Mouse (Mus musculus) limb, embryonic 12.5 days (tissue): ENCODE results near the gene Trim2. TPM values are rescaled to one million over a fixed set of nuclear protein-coding genes. Genes with fewer than 3 reads are reported as not detected.
A peak's percentile ranks its signal among the peaks of the same experiment; 100 is the strongest.

Source experiments
- ATAC-seq: fragments of 200-750 bp; cut with Nextera tagmentation; 2 replicates; pipeline ENCODE4 v1.8.0; 2017; ENCODE audit warnings: low read depth, moderate TSS enrichment; ENCODE audit not compliant: insufficient number of reproducible peaks, insufficient read depth, low FRiP score, low TSS enrichment
- H3K27ac ChIP-seq: fragments of 300-500 bp; sonication (generic); 2 replicates; pipeline ENCODE4 v1.5.1; 2016; ENCODE audit warnings: mild to moderate bottlenecking, moderate library complexity
- H3K27me3 ChIP-seq: fragments of 300-500 bp; sonication (generic); 2 replicates; pipeline ENCODE4 v1.6.1; 2016; ENCODE audit warnings: mild to moderate bottlenecking, moderate library complexity
- H3K36me3 ChIP-seq: fragments of 300-500 bp; sonication (generic); 2 replicates; pipeline ENCODE4 v1.6.1; 2016; ENCODE audit warnings: mild to moderate bottlenecking, moderate library complexity
- H3K4me1 ChIP-seq: fragments of 300-500 bp; sonication (generic); replicated peaks from 2 replicates; pipeline ENCODE4 v1.6.1; 2016
- H3K4me2 ChIP-seq: fragments of 300-500 bp; sonication (generic); 2 replicates; pipeline ENCODE4 v1.6.1; 2016; ENCODE audit warnings: mild to moderate bottlenecking, moderate library complexity
- H3K4me3 ChIP-seq: fragments of 300-500 bp; sonication (generic); replicated peaks from 2 replicates; pipeline ENCODE4 v1.5.1; 2016; ENCODE audit warnings: mild to moderate bottlenecking
- H3K9ac ChIP-seq: fragments of 300-500 bp; sonication (generic); replicated peaks from 2 replicates; pipeline ENCODE4 v1.6.1; 2016; ENCODE audit warnings: mild to moderate bottlenecking, moderate library complexity
- H3K9me3 ChIP-seq: fragments of 300-500 bp; sonication (generic); 2 replicates; pipeline ENCODE4 v1.6.1; 2016; ENCODE audit warnings: mild to moderate bottlenecking, moderate library complexity
- WGBS: fragments of 180-500 bp; shearing (Covaris S2); methylation state at CpG from one replicate; pipeline ENCODE4 v1.1.7; 2016; 5-methylcytosine and 5-hydroxymethylcytosine counted together
- polyA plus RNA-seq: library from polyadenylated mRNA; unstranded; fragments of >200 nt; fragmentation: Nextera tagmentation; extraction: Ambion mirVana; gene quantifications from 2 replicates; pipeline ENCODE4 v1.2.1, GENCODE M21; 2016

Trim2 gene
- polyA plus RNA-seq, 1 experiment from 2014 or later = 18.5 TPM

GRCm38 (mm10) chr3:84206106-84206505 lies 100.6 kb downstream of the Trim2 start:
- H3K27me3 ChIP-seq = no peaks in the 10 kb centered on the region
- H3K27ac ChIP-seq = no peak overlapping the region
- peaks cover 13% of the 10 kb centered on the region; the same call in 1 of the 2 replicates for H3K36me3 ChIP-seq
- H3K4me2 ChIP-seq = no peak overlapping the region
- H3K9me3 ChIP-seq = no peaks in the 10 kb centered on the region
- H3K4me3 ChIP-seq = no peak overlapping the region
- no peak for ATAC-seq
- H3K9ac ChIP-seq = no peak overlapping the region
- WGBS = 80% methylated on average over 3 of the region's 3 CpGs
- no peaks in the 10 kb centered on the region for H3K4me1 ChIP-seq

DNA sequence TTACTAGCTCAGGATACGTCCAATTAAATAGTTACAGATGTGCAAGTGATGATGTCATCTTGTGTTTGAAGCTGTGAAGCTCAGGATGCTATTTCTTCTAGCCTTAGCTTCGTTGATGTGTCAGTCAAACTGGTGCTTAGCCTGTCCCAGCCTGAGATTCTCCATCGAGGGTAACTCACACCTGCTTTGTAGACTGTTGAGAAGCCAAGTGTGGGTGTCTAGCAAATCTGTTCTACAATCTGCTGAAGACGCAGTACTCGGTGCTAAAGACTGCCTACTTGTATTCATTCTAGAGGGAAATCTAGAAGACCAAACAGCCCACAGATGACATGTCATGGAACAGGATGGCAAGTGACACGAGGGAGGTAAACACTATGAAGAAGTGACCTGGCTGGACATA lies 101.0 kb downstream of the Trim2 start:
- no peak overlapping the region for H3K4me2 ChIP-seq
- H3K36me3 ChIP-seq = peaks cover 13% of the 10 kb centered on the region; the same call in 1 of the 2 replicates
- 83% methylated on average over 6 of the region's 6 CpGs for WGBS
- H3K9ac ChIP-seq = no peak overlapping the region
- no peak overlapping the region for H3K27ac ChIP-seq
- no peaks in the 10 kb centered on the region for H3K27me3 ChIP-seq
- no peak for ATAC-seq
- H3K4me3 ChIP-seq = no peak overlapping the region
- H3K4me1 ChIP-seq = peaks cover under 1% of the 10 kb centered on the region; the same call in 1 of the 2 replicates
- no peaks in the 10 kb centered on the region for H3K9me3 ChIP-seq

- no peak overlapping the region for H3K27ac ChIP-seq
- H3K4me3 ChIP-seq = no peak overlapping the region
- H3K4me1 ChIP-seq = peaks cover 3% of the 10 kb centered on the region; the same call in 1 of the 2 replicates
- H3K36me3 ChIP-seq = peaks cover 13% of the 10 kb centered on the region; the same call in 1 of the 2 replicates
- no peak overlapping the region for H3K9ac ChIP-seq
- no peak for ATAC-seq
- WGBS = 72% methylated on average over 5 of the region's 5 CpGs
- no peaks in the 10 kb centered on the region for H3K27me3 ChIP-seq
- H3K9me3 ChIP-seq = no peaks in the 10 kb centered on the region
- H3K4me2 ChIP-seq = no peak overlapping the region
Measured at GRCm38 (mm10) chr3:84204640-84205039, 102.0 kb downstream of the Trim2 start.

- Histone ChIP-seq H3K4me3 (no peak overlapping the region), H3K4me1 (peaks cover 3% of the 10 kb centered on the region; the same call in 1 of the 2 replicates), H3K27me3 (no peaks in the 10 kb centered on the region), H3K36me3 (no peaks in the 10 kb centered on the region), H3K4me2 (no peak overlapping the region), H3K9ac (no peak overlapping the region), H3K9me3 (no peaks in the 10 kb centered on the region), H3K27ac (no peak overlapping the region)
- no peak for ATAC-seq
- 71% methylated on average over 13 of the region's 13 CpGs for WGBS
Measured at GRCm38 (mm10) chr3:84200559-84201420, 105.9 kb downstream of the Trim2 start.

GRCm38 (mm10) chr3:84199516-84199915 lies 107.2 kb downstream of the Trim2 start:
- H3K36me3 ChIP-seq = no peaks in the 10 kb centered on the region
- H3K4me2 ChIP-seq = no peak overlapping the region
- H3K27ac ChIP-seq = no peak overlapping the region
- peaks cover 3% of the 10 kb centered on the region; the same call in 1 of the 2 replicates for H3K4me1 ChIP-seq
- H3K27me3 ChIP-seq = no peaks in the 10 kb centered on the region
- H3K9ac ChIP-seq = no peak overlapping the region
- 94% methylated on average over 9 of the region's 9 CpGs for WGBS
- ATAC-seq = no peak
- no peaks in the 10 kb centered on the region for H3K9me3 ChIP-seq
- H3K4me3 ChIP-seq = no peak overlapping the region

- H3K4me3 ChIP-seq = no peak overlapping the region
- no peaks in the 10 kb centered on the region for H3K9me3 ChIP-seq
- no peak overlapping the region for H3K9ac ChIP-seq
- peaks cover 3% of the 10 kb centered on the region; the same call in 1 of the 2 replicates for H3K4me1 ChIP-seq
- no peak overlapping the region for H3K4me2 ChIP-seq
- no peaks in the 10 kb centered on the region for H3K36me3 ChIP-seq
- no peaks in the 10 kb centered on the region for H3K27me3 ChIP-seq
- H3K27ac ChIP-seq = no peak overlapping the region
- no peak for ATAC-seq
- WGBS = 96% methylated on average over 3 of the region's 3 CpGs
Measured at GRCm38 (mm10) chr3:84198229-84198628, 108.4 kb downstream of the Trim2 start.

DNA sequence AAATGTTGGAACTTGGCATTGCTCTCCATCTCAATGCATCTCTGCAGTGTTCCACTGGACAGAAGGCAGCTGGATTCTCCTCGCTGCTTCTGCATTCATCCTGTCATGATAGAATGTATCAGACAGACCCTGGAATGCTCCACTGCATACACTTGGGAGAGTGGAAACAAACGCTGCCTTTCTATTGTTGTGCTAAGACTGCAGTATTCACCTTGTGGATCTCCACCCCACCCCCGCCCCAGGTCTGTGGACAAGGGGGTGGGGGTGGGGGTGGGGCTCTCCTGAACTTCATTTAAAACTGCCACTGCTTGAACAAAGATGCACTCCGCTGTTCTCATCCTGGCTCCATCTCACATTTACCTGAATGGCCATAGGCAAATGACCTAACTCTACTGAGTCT lies 112.8 kb downstream of the Trim2 start:
- Histone ChIP-seq H3K4me1 (peaks cover 15% of the 10 kb centered on the region; the same call in 1 of the 2 replicates), H3K9me3 (no peaks in the 10 kb centered on the region), H3K36me3 (peaks cover 4% of the 10 kb centered on the region; the same call in 1 of the 2 replicates), H3K9ac (no peak overlapping the region), H3K27ac (no peak overlapping the region), H3K4me3 (no peak overlapping the region), H3K27me3 (peaks cover 32% of the 10 kb centered on the region), H3K4me2 (no peak overlapping the region)
- ATAC-seq = no peak
- WGBS = 73% methylated on average over 4 of the region's 4 CpGs

DNA sequence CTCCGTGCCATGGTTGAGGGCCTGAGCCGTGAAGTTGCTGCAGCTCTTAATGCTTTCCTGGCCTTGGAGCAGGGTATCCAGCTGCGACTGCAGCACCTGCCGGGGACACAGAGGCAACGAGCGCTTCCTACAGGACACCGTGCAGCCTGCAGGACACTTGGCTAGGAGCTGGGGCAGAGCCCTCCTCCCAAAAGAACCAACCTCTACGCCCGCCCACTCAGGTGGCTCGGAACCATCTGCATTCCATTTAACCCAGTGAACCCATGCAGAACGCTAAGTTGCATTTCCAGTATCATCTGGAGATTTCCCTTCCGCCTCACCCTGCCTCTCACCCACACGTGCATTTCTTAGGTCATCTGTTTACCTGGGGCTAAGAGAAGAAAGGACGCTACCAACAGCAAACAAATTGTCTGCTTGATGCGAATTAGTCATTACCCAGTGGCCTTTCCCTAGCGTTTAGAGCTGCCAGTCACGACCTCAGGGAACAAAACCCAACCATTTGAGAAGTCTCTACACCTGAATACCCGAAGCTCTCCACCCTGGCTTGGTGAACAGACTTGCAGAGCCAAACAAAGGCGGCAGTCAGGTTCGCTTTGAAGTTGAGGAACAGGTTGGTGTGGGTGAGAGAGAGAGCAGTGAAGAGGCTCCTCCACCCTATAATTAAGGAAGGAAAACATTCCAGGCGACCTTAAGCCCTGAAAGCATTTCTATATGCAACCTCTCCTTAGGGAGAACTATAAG lies 115.4 kb downstream of the Trim2 start:
- peak overlapping the region; percentile 60 for H3K4me2 ChIP-seq
- no peak overlapping the region for H3K9ac ChIP-seq
- 34% methylated on average over 21 of the region's 21 CpGs for WGBS
- H3K9me3 ChIP-seq = no peaks in the 10 kb centered on the region
- peak overlapping the region; percentile 39 for H3K4me3 ChIP-seq
- H3K36me3 ChIP-seq = peaks cover 4% of the 10 kb centered on the region; the same call in 1 of the 2 replicates
- H3K27ac ChIP-seq = no peak overlapping the region
- peaks cover 32% of the 10 kb centered on the region for H3K27me3 ChIP-seq
- peaks cover 15% of the 10 kb centered on the region; the same call in 1 of the 2 replicates for H3K4me1 ChIP-seq
- ATAC-seq = no peak

GRCm38 (mm10) chr3:84190513-84191061 lies 116.1 kb downstream of the Trim2 start:
- H3K9me3 ChIP-seq = no peaks in the 10 kb centered on the region
- H3K27me3 ChIP-seq = peaks cover 32% of the 10 kb centered on the region
- peak overlapping the region; percentile 39 for H3K4me3 ChIP-seq
- ATAC-seq = 0 out of 2 replicates have a peak, but pooled peaks have one; percentile 21
- H3K9ac ChIP-seq = peak overlapping the region; percentile 34
- peaks cover 4% of the 10 kb centered on the region; the same call in 1 of the 2 replicates for H3K36me3 ChIP-seq
- H3K4me2 ChIP-seq = peak overlapping the region; percentile 60
- H3K27ac ChIP-seq = no peak overlapping the region
- 8% methylated on average over 41 of the region's 41 CpGs for WGBS
- H3K4me1 ChIP-seq = peaks cover 15% of the 10 kb centered on the region; the same call in 1 of the 2 replicates

- Histone ChIP-seq H3K36me3 (peaks cover 4% of the 10 kb centered on the region; the same call in 1 of the 2 replicates), H3K9ac (no peak overlapping the region), H3K9me3 (no peaks in the 10 kb centered on the region), H3K27ac (no peak overlapping the region), H3K4me3 (peak overlapping the region; percentile 39), H3K27me3 (peaks cover 32% of the 10 kb centered on the region), H3K4me2 (peak overlapping the region; percentile 60), H3K4me1 (peaks cover 15% of the 10 kb centered on the region; the same call in 1 of the 2 replicates)
- WGBS = 39% methylated on average over 10 of the region's 10 CpGs
- ATAC-seq = no peak
Measured at GRCm38 (mm10) chr3:84189629-84190173, 117.0 kb downstream of the Trim2 start.
